Mouse (Mus musculus) thymus, adult 2 months (tissue): ENCODE measurements around the gene Polr2h.

Source experiments
- CTCF ChIP-seq: fragments of 200-500 bp; IDR thresholded peaks from 2 replicates; pipeline ENCODE4 v1.5.1; 2012; ENCODE audit warnings: mild to moderate bottlenecking, control low read depth, low read length, moderate library complexity, borderline replicate concordance; ENCODE audit not compliant: control insufficient read depth, poor library complexity, insufficient read depth; ENCODE audit errors: extremely low read depth
- POLR2A ChIP-seq: fragments of 200-500 bp; IDR thresholded peaks from 2 replicates; pipeline ENCODE4 v1.6.1; 2012; ENCODE audit warnings: mild to moderate bottlenecking, low read length, control low read depth, moderate library complexity; ENCODE audit not compliant: control insufficient read depth, poor library complexity, insufficient read depth; ENCODE audit errors: extremely low read depth

- TF ChIP-seq POLR2A (no peak), CTCF (no peak)
Measured at GRCm38 (mm10) chr16:20725321-20725720, 7.9 kb downstream of the Polr2h start.
